Mouse (Mus musculus) embryonic fibroblast, embryonic 13.5 days (primary cell): Measurements from ENCODE around the gene Rap1gds1. TPM values are rescaled to one million over a fixed set of nuclear protein-coding genes. Genes with fewer than 3 reads are reported as not detected.

Experiments
- H3K27ac ChIP-seq: 2 replicates; pipeline ENCODE4 v1.5.1; 2012; ENCODE audit warnings: low read length, control low read depth, inconsistent platforms; ENCODE audit not compliant: insufficient read depth
- H3K4me1 ChIP-seq: 2 replicates; pipeline ENCODE4 v1.6.1; 2011; ENCODE audit warnings: low read length; ENCODE audit not compliant: control insufficient read depth, insufficient read depth
- H3K4me3 ChIP-seq: 2 replicates; pipeline ENCODE4 v1.5.1; 2011; ENCODE audit warnings: mild to moderate bottlenecking, control low read depth, low read length; ENCODE audit not compliant: insufficient read depth
- CTCF ChIP-seq: IDR thresholded peaks from 2 replicates; pipeline ENCODE4 v1.5.1; 2011; ENCODE audit warnings: mild to moderate bottlenecking, control low read depth, low read length, moderate library complexity, borderline replicate concordance; ENCODE audit not compliant: insufficient read depth
- POLR2A ChIP-seq: IDR thresholded peaks from 2 replicates; pipeline ENCODE4 v1.6.1; 2011; ENCODE audit warnings: low read depth, mild to moderate bottlenecking, control low read depth, low read length, moderate library complexity
- polyA plus RNA-seq: library from polyadenylated mRNA; stranded (reverse); fragments of >200 nt; gene quantifications from 2 replicates; pipeline ENCODE4 v1.2.4, GENCODE M21; 2011; ENCODE audit warnings: low read depth; ENCODE audit not compliant: missing spikeins, insufficient read length

Gene Rap1gds1
- 87.5 and 91.4 TPM in 2 replicates for polyA plus RNA-seq

DNA sequence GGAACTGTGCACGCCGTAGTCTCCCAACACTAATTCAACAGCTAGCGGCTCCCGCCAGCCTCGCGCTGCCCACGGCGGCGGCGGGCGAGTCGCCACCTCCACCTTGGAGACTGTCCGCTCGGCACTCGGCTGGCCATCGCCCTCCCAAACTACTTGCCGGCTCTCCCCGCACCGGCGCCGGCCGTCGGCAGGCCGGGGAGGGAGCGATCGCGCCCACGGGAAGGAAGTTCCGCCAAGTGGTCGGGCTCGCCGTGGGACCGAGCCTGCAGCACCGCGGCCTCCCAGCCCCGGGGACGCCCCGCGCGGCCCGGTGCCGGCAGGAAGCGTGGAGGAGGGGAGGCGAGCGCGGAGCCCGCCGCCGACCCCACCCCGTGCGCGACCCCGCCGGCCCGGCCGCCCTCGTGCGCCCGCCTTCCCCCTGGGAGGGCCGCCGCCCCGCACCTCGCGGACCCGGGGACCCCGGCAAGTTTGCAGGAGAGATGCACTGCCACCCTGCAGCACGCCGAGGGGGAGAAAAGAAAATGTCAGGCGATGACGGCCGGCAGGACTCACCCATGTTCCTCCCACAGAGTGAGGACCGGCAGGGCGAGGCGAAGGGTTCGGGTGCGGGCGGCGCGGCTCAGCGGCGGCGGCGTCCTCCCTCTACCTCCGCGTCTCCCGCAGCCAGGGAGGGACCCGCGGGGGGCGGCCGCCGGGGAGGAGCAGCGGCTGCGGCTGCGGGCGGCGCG is at the start of gene Rap1gds1:
Gene Rap1gds1 (minus strand): TSS at position 718 of the 728 bp plus-strand sequence.
- peak; percentile 71 for TF ChIP-seq POLR2A
- no peak for TF ChIP-seq CTCF
- Histone ChIP-seq H3K27ac (peak within 1 kb of the TSS; percentile 92), H3K4me3 (peak within 1 kb of the TSS; percentile 95), H3K4me1 (no peaks in the 10 kb centered on the region)

DNA sequence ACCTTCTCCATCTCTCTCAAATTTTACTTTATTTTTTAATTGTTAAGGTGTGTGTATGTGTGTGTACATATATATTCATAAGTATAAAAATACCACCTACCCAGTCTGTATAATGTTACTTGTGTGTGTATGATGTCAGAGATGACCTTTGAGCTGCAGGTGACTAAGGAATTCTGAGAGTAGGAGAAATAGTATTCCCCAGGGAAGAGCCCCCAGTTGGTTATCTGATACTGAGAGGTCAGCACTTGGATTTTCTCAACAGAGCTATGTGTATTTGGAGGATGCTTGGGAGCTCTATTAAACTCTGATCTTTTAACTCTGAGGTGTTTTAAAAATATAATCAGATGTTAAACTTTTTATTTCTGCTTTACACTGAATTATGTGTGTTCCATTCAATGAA is 43.4 kb upstream of the Rap1gds1 start:
- TF ChIP-seq POLR2A, result no peak
- TF ChIP-seq CTCF, result no peak
- Histone ChIP-seq H3K4me1 (no peaks in the 10 kb centered on the region), H3K27ac (no peak overlapping the region), H3K4me3 (no peak overlapping the region)

DNA sequence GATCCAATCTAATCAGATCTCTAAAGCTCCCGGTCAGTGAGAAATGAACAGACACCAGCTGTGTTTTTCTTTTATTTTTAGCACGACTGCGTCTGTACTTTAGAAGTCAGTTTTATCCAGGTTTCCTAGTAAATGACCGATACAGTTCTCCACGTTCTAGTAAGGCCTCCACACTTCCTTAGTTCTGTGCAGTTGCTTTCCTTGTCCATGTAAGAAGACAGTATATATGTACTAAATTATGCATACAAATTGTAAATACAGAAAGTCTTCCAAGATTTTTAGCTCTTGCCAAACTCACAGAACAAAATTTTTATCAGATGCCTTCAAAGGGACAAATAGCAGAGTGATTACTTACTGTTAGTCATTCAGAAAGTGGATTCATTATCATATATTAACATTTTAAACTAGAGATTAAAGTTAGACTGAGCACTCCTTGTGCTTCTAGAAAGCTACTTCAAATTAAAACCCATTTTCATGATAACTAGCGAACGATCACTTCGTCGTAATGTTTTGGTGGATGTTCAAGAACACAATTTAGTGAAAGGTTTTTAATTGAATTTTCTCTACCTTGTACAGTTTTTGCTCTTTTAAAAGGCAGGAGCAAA is 41.8 kb upstream of the Rap1gds1 start:
- Histone ChIP-seq H3K27ac (no peak overlapping the region), H3K4me3 (no peak overlapping the region), H3K4me1 (no peaks in the 10 kb centered on the region; the same call in 1 of the 2 replicates)
- TF ChIP-seq POLR2A, result no peak
- TF ChIP-seq CTCF, result no peak

DNA sequence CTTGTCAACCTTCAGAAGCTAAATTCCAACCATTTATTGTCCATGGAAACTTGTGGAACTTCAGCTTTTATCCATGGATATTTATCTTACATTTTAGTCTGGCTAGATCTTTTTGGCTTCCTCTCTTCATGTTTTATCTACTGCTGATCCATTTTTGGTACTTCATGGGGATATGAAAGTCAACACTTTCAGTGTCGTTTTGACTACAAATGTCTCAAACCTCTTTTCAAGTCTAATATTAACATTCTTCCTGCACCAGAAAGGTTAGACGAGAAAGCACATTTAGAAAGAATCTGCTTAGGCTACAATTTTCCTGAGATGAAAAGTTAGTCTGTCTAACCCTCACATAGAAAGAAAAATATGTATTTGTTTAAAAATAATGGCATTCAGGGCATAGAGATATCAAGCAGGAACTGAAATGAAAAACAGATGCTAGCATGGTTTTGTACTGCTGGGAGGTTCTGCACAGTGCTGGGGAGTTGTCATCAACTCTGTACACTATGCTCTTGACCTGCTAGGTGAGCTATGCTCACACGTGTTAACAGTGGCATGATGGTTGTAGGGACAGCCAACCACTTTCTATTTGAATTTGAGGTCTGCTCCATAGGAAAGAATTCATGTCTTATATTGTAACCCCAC is 37.5 kb upstream of the Rap1gds1 start:
- Histone ChIP-seq H3K27ac (no peak overlapping the region), H3K4me1 (no peaks in the 10 kb centered on the region; the same call in 1 of the 2 replicates), H3K4me3 (no peak overlapping the region)
- no peak for TF ChIP-seq CTCF
- TF ChIP-seq POLR2A, result no peak

DNA sequence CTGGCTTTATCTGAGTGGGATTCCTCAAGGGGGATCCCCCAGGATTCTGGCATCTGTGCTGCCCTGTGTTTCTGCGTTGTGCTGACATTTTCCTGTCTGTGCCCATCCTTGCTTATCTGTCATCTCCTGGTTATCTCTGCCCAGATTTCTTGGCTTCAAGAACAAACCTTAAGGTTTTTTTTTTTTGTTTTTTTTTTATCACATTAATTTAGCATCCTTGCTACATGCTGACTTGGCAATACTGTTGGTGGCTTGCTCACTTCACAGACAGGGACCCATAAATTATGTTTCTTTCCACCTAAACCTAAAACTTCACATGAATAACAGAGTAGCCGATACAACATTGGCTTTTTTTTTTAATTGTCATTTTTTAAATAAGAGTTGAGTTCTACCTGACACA is 36.9 kb upstream of the Rap1gds1 start:
- Histone ChIP-seq H3K4me3 (no peak overlapping the region), H3K4me1 (no peaks in the 10 kb centered on the region; the same call in 1 of the 2 replicates), H3K27ac (no peak overlapping the region)
- TF ChIP-seq POLR2A (no peak), CTCF (no peak)

DNA sequence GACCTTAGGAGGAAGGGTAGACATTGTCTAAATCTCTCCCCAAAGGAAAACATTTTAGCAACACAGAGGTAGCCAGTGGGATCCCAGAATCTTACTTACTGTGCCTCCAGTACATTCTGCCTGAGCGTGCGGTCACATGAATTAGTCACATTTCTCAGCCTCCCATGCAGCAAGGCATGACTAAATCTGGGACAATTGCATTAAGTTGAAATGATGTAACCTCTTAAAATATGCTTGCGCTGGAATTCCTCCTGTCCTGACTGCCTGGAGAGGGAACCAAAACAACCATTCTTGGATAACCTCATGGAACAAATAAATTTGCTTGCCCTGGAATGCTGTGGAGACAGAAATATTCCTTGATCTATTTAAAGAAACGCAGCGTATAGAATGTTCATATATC is 33.2 kb upstream of the Rap1gds1 start:
- Histone ChIP-seq H3K27ac (peak overlapping the region; percentile 85), H3K4me1 (no peaks in the 10 kb centered on the region; the same call in 1 of the 2 replicates)
- TF ChIP-seq POLR2A (no peak), CTCF (no peak)

DNA sequence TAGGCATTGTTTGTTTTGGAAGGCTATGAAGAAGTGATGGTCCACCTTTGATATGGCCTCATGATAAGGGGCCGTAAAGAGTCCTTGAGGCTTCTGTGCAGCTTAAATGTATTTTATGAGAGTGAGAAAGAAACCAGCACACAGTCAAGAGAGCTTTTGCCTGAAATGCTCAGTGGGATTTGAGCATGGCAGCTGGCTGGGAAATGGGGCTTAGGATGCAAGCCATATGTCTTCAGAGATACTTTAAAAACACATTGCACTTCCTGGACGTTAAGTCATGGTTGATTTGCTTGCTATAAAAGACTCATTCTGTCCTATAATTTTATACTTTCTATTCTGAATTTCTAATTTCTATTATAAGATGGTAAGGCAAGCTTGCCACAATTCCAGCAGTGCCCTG is 28.9 kb upstream of the Rap1gds1 start:
- Histone ChIP-seq H3K27ac (no peak overlapping the region), H3K4me3 (no peak overlapping the region), H3K4me1 (no peaks in the 10 kb centered on the region)
- TF ChIP-seq POLR2A, result no peak
- no peak for TF ChIP-seq CTCF

More for the DNA sequence above, 33.2 kb upstream of the Rap1gds1 start:
- H3K4me3 ChIP-seq, result no peak overlapping the region

DNA sequence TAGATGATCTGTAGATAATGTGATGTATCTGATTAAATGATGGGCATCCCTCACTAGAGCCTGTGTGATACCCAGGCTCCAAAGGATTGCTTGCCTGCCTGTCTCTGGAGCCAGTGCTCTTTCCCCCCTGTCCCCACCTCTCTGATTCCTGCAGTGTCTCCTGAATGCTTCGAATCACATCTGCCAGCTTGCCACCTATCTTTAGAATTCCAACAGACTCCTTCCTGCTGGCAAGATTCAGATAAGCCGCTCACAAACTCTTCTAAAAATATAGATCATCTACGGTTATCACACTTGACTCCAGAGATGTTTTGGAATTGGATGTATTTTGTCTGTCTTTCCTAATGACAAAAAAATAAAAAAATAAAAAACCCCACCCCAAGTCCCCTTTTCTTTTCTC is 28.3 kb upstream of the Rap1gds1 start:
- H3K4me3 ChIP-seq, result no peak overlapping the region
- H3K27ac ChIP-seq, result no peak overlapping the region
- no peaks in the 10 kb centered on the region for H3K4me1 ChIP-seq
- TF ChIP-seq CTCF, result no peak

DNA sequence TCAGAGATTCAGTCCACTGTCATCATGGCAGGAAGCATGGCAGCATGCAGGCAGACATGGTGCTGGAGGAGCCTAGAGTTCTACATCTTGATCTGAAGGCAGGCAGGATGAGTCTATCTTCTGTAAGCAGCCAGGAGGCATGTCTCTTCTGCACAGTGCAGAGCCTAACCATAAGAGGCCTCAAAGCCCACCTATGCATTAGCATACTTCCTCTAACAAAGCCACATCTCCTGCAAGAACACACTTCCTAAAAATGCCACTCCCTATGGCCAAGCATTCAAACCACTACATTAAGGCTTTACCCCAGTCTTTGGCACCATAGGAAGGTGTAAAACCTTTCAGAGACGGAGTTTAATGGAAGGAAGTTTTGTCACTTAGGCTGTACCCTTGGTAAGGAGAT is 26.9 kb upstream of the Rap1gds1 start:
- no peaks in the 10 kb centered on the region for H3K4me1 ChIP-seq
- no peak overlapping the region for H3K27ac ChIP-seq
- TF ChIP-seq CTCF (no peak), POLR2A (no peak)
- no peak overlapping the region for H3K4me3 ChIP-seq

DNA sequence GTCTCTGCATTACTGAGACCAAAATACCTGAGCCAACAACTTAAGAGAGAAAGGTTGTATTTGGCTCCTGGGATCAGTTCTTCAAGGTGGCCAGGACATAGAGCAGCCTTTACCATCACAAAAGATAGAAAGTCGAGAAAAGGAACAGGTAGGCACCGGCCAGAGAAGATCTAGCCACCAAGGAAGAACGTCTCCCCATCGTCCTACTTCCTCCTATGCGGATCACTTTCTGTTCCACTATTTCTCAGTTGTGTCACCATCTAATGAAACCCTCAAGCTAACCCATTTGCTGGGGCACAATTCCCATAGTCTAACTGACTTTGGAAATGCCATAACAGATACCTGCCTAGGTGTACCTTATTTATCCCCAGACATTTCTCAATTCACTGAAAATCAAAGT is 24.3 kb upstream of the Rap1gds1 start:
- Histone ChIP-seq H3K4me3 (no peak overlapping the region), H3K4me1 (no peaks in the 10 kb centered on the region), H3K27ac (no peak overlapping the region)

More for the DNA sequence above, 24.3 kb upstream of the Rap1gds1 start:
- TF ChIP-seq POLR2A (no peak), CTCF (no peak)
